Mouse (Mus musculus) heart, adult 2 months (tissue): ENCODE measurements at regions not wholly inside any gene's neighbourhood (a gene's known extent, or its start where the extent isn't known, plus 50 kb on each side); places are given as distances from the start of the nearest gene placed in this dataset.

Experiments
- CTCF ChIP-seq: fragments of 200-600 bp; IDR thresholded peaks from 2 replicates; pipeline ENCODE4 v1.8.1; 2022; ENCODE audit warnings: antibody characterized with exemption, mild to moderate bottlenecking, moderate library complexity
- EP300 ChIP-seq: fragments of 200-500 bp; IDR thresholded peaks from 2 replicates; pipeline ENCODE4 v1.6.1; 2011; ENCODE audit warnings: low read depth, low read length, control low read depth; ENCODE audit not compliant: insufficient read depth

DNA sequence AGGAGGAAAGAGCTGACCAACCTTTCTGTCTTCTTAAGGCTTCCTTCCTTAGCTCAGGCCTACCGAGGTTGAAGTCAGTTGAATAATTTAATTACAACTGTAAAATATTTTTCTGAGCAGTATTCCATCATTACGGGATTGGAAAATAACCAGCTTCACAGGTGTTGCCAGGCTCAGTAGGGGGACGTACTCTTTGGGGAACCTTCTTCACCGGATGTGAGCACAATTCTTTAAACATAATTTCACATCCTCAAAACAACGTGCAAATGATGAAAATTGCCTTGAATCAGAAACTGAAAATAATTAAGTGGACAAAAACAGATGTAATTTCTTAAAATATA, 515.9 kb downstream of the Tns3 start:
- no peak for TF ChIP-seq CTCF
- TF ChIP-seq EP300 = no peak
